Mouse (Mus musculus) adrenal gland, postnatal 14 days (tissue): Measurements from ENCODE around the gene Figla. TPM values are rescaled to one million over a fixed set of nuclear protein-coding genes. Genes with fewer than 3 reads are reported as not detected.
"Not testable (repeated sequence)": the region's sequence is repeated elsewhere in the genome, so short reads cannot be mapped to it uniquely, and the experiment has no call there.

Experiments used
- DNase-seq: peaks from one replicate; pipeline ENCODE4 v3.0.0; 2021; ENCODE audit warnings: mixed read lengths
- long read RNA-seq, 2 experiments: library from polyadenylated mRNA; stranded (forward); transcript quantifications; one replicate each; pipeline ENCODE4 v2.0.0; 2021
- total RNA-seq: library from RNA; stranded (reverse); gene quantifications from 2 replicates; pipeline ENCODE4 v1.2.3, GENCODE M21; 2021

Gene Figla
- total RNA-seq, result not detected in 2 replicates
- long read RNA-seq, experiment 1, result 0 reads
- long read RNA-seq, experiment 2, result 0 reads

DNA sequence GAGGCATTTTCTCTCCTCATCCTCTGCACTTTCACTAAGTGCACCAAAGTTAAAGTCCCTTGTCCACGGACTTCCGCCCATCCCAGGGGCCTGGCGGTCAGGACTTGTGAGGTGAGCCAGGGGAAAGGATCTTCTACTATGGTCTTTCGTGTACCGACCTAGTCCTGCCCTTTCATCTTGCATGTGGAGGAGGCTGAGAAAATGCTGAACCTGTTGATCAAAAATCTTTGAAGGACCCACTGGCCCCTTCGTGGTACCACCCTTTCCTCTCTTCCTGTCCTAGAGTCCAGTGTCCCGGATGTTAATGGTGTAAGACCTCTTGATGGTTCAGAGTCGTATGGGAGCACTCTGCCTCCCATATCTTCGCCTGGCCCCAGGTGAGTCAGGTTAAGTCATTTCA is at the start of gene Figla:
Figla (plus strand) TSS at position 301 of the 400 bp plus-strand sequence.
- DNase-seq, result no peak

DNA sequence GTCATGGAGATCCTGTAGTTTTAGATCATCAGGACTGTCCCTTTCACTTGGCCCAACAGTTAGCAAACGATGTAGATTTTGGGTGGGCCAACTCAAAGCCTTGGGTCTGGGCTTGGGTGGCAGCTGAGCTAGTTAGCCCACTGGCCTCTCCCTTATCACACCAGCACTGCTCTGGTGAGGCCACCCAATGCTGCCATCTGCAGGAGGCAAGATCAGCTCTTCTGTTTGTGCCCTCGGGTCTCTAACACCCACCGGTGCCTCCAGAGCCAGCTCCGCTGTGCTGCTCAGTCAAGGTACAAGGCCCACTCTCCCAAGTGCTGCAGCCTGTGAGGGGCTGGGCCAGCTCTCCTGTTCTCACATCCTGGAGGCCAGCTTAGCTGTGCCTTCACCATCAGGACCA is 49.3 kb upstream of the Figla start:
- no peak for DNase-seq

DNA sequence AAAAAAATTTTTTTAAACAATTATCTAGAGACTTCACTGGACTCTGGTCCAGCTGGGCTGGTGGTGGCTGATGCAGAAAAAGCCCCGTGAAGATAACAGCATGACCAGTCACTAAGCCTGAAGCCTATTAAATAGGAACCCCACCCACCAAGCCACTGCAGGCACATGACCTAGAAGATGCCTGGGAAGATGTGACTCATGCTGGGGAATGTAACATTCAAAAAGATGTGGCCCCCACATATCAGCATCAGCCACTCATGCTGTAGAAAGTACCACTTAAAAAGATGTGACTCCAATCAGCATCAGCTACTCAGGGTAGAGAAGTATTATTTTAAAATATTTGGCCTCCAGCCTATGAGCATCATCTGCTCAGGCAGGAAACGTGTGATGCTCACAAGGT is 46.1 kb upstream of the Figla start:
- DNase-seq, result no peak

DNA sequence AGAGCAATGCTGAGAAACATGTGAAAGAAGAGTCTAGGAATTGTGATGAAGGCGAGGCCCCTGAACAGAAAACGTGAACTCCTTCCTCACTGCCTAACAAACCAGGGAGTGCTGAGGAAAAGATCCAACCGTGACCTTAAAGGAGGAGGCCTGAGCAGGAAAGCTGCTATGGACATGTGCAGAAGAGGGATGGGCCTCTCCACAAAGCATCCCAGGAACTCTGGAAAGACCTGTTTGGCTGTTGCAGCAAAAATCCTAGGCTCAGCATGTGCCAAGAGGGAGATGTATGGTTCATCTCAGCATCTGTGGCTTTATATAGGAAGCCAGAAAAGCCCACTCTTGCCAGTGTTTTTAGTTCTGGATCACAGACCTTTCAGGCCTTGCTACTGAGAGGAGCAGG is 43.3 kb upstream of the Figla start:
- no peak for DNase-seq

DNA sequence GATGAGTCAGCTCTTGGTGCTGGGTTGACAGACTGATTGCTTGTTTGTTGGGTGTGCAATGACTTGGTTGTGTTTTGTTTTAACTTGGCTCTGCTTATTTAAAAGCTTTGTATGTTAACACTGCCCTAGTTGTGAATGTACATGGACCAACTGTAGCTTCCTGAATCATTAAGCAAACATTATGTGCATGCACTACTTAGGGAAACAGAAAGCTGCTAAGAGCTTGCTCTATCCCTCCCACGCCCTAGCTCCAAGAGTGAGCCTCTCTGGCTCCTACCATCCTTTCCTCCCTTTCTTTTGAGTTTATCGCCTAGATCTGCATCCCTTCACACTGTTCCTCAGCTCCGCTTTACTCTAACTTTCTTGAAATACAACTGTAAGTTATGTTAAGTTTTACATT is 42.6 kb upstream of the Figla start:
- no peak for DNase-seq

DNA sequence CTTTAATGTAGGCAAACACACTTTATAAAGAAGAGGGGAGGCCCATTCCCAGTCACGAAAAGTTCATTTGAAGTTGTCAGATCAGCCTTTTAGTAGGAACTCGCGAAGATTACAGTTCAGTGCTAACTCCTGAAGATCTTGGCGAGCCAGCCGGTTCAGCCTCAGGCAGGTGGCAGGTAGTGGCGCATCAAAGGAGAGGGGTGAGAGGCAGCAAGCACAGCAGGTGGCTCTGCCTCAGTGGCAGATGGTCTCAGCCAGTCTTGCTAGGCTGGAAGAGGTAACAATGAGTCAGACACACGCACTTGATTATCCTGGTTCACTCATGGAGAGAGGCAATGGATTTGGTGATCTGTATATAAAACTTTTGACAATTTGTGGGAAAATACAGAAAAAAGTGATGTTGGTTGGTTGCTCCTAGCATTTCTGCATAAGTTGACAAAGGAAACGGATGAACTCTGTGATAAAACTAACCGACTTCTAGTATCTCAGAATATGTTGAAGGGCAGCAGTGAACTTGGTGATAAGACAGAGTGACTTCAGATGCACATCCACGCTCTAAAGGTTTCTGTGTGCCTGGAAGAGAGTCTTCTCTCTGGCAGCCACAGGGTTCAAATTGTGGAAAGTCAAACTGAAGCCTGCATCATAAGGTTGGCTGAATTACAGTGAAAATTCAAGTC is 40.9 kb upstream of the Figla start:
- DNase-seq, result no peak

DNA sequence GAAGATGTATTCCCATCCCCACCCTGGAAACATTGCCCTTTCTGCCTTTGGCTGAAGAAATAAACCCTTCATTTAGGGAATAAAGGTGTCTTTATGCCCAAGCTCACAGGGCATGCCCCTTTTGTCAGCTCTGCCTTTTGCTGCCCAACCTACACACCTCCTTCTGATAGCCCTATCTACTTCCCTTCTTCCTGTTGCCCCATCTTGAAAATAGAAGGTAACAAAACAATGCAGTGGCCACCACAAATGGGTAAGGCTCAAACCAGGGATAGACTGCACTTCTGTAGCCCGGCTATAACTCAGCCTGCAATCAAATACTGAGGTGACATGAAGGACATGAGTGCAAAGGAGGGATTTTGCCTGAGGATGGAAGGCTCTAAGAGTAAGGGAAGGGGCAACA is 40.2 kb upstream of the Figla start:
- no peak for DNase-seq

DNA sequence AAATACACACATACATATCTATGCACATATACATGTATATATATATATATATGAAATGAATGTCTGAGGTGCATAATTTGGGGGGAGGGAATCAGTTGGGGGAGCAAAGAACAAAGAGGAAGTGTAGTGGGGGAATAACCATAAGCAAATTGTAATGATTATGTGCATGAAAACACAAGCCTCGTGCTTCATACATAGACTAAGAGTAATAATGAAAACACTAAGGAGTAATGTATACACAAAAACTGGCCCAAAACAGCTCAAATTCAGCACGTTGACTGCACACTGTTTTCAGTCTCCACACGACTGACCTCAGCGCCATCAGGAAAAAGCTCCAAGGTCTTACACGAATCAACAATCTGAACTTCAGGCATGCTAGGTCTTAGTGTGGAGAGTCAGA is 39.7 kb upstream of the Figla start:
- DNase-seq, result no peak

DNA sequence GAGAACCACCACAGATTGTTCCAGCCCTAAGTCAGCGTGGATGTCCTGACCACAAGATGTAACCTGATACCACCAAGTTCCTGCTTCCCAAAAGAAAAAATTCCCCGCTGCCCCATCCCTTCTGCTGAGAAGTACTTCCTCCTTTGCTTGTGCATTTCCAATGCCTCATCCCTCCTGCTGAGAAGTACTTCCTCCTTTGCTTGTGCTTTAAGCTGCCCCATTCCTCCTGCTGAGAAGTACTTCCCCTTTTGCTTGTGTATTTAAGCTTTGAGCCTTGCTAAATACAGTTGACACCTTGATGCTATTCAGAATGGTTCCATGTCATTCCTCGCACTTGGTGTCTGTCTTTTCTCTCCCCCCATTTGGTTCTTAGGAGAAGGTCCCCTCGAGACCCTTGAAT is 37.2 kb upstream of the Figla start:
- DNase-seq, result not testable (repeated sequence)

DNA sequence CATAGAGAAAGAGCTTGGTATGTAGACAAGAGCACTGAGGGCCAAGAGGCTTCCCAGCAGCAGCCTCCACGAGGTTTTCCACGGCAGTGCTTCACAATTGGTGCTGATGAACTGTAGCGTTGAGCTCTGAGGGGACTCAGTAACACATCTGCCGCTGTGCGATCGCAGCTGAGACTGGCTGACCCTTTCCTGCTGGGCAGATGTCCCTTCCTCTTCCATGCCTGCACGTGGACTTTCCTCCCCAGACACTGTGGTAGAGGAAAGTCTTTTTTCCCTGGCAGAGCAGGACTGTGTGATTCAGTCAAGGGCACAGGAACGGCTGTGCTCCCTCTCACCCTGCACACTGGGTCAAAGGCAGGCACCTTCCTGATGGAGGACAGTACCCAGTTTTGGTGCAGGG is 31.6 kb upstream of the Figla start:
- DNase-seq, result no peak

DNA sequence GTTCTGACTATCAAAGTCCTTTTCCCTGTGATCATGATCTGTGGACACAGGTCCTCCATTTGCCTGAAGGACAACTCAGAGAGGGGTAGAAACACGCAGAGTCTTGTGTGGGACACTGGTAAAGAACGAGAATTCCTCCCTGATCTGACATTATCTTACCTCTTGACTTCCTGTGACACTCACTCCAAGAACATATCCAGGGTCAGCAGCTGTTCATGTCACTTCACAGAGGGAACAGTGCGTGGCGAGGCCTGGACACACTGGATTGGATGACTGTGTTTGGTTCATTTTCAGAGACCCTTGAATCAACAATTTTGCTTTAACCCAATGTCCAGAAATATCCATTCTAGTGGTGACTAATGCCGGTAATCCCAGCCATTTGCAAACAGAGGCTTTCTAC is 26.4 kb upstream of the Figla start:
- not testable (repeated sequence) for DNase-seq

DNA sequence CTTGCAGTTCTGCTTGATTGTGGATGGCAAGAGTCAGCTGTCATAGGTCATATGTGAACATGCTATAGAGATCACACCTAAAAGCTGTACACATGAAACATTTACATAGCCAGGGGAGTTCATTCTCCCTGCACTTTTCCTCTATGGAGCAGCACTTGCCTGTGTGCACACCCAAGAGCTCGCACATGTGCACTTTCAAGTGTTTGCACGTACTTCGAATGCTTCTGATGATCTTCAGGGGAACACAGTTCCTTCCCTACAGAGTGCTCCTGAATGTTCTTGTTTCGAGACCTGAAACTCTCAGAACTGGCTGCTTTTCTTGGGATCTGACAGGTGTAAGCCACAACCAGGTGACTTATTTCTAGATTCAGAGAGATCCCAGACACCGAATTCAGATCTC is 25.2 kb upstream of the Figla start:
- DNase-seq, result not testable (repeated sequence)

DNA sequence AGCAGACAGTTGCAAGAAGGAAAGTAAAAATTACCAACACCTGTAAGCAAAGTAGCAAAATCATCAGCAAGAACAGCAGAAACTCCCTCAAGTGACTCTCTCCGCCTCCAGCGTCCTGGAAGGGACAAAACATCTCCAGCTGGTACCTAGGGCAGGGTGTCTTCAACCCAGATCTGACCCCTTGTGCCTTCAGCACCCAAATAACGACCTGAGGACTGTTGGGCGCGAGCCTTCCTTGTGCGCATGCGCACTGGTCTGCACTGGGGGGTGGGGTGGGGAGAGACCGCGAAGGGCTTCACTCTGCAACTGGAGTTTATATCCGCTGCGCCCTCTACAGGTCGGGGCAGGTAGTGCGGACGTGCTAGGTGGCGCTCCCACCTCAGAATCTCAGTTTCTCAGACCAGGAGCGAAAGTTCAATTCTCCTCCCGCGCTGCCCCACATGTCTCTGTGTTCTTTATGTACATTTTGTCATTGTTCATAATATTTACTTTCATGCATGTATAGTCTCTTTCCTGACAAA is 12.5 kb upstream of the Figla start:
- DNase-seq, result peak; percentile 35

DNA sequence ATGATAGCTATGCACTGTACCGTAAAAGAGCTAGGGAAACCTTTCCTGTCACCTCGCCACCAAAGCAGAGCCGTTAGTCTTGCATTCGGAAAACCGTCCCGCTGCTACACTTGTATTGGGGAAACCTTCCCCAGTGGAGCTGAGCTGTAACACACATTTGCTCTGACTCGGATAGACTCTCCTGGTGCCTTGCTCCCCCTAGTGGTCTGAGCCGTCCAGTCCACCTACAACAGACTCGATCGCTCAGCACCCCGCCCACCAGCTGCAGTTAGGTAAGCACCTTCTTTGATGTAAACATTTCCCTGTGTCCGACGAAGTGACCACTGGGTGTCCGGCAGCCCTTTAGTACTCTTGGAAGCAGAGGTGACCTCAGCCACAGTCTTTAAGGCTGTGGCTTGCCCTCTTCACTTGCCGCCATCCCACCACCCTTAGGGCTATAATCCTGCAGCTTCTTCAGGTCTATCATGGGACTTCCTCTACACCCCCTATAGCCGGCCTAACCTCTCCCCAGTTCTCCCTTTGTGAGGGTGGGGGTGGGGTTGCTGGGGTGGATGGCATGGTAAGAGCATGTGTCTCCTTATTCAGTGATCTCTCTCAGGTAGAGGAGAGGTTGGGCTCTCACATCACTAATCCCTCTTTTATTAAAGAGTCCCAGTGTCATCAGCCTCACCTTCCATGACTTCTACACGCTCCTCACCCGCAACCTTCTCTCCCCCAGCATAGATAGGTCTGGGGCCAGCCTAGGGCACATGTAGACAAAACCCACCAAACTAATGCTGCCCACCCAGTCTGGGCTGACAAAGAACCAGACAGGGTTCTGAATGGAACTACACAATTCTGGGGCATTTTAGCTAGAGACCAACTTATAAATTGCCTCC is 11.5 kb upstream of the Figla start:
- DNase-seq, result peak; percentile 86

DNA sequence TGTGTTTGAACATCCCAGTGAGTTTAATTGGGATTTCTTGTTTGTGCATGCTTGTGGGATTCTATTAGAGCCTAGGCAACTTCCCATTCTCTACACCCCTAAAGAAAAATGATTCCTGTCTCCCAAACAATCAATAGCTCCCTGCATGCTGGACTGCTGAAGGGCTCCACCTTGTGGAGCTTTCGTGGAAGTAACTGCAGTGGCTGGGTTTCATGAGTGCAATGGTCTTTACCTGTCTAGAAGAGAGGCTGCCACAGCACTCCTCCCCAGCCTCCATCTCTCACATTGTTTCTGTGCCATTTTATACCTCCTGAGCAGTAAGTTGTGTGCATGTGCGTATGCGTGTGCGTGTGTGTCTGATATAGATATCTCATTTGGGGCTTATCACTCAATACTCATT is 6.0 kb upstream of the Figla start:
- peak; percentile 70 for DNase-seq

DNA sequence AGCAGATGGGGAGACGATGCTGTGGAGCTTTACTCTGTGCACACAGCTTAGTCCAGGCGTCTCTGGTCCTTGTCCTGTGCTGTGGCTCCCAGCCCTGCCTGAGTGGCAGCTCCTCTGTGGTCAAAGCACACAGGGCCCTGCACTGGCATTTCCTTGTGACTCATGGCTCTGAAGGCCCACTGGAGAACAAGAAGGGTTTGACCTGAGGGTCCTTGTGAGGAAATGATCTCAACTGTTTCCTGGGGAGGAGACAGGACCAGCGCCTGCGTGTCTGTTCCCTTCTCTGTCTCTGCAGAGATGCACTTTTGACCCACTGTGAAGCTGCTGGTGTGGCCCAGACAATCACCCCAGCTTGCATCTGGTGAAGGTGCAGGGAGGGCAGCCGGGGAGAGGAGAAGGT is 1.2 kb upstream of the Figla start:
- peak; percentile 25 for DNase-seq

DNA sequence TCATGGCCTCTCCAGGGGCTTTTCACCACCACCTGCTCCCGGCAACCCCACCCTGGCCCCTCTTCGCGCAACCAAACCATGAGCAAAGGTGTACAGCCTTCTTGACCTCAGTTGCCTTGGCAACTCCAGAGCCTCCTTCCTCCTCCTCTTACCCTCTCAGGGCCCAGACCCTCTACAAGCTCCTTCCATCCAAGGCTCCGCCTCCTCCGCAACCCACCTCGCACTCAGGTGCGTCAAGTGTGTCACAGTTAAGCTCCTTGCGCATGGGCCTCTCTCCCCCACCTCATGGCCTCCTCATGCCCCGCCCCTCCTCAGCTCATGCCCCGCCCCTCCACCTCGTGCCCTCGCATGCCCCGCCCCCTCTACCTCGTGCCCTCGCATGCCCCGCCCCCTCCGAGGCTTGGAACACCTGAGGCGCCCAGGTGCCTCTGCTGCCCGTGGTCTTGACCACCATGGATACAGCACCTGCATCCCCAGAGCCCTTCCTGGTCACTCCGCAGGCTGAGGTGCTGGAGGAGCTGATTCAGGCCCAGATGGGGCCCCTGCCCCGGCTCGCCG is 901 bp downstream of the Figla start:
- DNase-seq, result no peak

DNA sequence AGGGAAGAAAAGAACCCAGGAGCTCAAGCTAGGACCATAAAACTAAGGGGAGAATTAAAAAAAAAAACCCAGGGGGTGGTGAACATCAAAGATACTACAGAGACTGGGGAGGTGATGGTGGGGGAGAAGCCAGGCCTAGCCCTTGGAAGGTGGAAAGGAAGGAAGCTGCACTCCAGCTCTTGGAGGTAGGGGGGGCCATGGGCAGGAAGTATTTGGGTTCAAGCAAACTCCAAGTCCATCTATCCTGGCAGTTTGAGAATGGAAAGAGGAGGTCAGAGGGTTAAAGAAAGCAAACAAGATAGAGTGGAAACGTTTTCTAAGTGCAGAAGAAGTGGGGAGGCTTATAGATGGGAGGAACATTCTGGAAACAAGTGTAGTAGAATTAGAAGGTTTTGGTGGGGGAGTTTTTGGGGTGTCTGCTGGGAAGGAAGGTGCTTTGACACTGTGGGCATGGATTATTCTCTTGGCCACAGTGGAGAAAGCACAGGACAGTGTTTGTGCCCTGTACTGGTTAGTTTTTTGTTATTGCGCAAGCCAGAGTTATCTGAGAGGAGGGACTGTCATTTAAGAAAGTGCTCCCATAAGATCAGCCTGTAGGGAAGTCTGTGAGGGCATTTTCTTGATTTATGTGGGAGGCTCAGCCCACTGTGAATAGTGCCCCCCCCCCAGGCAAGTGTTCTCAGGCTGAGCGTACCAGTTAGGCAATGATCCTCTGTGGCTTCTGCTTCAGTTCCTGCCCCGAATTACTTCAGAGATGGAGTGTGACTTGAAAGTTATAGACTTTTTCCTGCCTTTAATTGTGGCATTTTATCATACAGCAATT is 3.7 kb downstream of the Figla start:
- DNase-seq, result no peak

DNA sequence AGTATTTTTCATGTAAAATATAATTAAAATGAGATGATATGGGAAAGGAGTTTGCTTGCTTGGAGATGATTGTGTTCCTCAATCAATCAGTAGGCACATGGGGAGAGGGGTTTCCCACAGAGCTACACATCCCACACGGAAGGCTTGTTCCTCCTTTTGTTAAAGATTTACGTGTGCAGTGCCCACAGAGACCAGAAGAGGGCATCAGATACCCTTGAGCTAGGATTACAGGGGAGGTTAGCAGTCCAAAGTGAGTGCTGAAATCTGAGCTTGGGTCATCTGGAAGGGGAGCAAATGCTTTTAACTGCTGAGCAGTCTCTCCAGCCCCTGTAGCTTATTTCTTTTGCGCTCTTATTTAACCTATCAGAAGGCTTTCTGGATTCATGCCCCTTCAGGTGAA is 5.0 kb downstream of the Figla start:
- peak; percentile 48 for DNase-seq

DNA sequence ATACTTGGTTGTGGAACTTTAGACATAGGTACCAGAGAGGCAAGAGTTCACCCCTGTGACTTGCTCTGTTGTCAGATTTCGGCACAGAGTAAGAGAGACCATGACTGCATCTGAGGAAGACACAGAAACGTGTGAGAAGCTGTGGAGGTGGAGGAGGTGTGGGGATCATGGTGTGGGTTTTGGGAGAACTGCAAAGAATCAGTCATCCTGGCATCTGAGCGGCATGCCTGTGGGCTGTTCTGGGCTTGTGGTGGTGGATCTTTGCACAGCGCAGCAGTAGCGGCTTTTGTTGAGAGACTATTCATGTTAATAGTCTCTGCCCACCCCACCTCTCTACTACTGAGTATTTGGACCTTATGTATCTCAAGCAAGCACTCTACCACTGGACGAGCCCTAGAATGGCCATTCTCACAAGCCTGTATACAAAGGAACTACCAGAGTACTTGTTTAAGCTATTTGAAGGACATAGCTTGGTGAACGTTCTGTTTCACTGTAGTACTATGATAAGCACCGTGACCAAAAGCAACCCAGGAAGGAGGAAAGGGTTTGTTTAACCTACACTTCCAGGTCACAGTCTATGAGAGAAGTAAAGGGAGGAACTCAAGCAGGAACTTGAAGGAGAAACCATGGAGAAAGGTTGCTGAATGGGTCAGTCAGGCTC is 10.8 kb downstream of the Figla start:
- no peak for DNase-seq

DNA sequence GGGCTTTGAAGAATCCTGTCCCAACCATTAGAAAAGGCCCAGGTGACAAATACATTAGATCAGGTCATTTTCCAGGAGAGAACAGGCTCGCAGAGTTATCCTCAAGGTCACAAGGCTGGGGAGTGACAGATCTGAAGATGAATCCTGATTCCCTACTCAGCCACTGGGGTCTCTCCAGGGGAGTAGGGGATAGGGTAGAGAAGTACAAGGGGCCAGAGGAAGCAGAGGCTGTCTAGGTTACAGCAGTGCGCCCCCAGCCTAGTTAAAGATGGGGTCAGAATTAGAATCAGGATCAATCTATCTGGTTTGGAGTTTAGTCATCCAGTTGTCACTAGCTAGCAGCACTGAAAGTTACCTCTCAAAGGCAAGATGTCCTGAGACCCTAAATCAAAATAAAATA is 12.2 kb downstream of the Figla start:
- DNase-seq, result no peak
